Mouse (Mus musculus): Measurements from ENCODE around the gene Tnf. TPM values are rescaled to one million over a fixed set of nuclear protein-coding genes. Genes with fewer than 3 reads are reported as not detected.

The Tnf gene
- total RNA-seq, 1 experiment: 0.22 TPM

GRCm38 (mm10) chr17:35153077-35153476 lies 48.7 kb downstream of the Tnf start:
- 0 out of 4 replicates have a peak, but pooled peaks cover 0 to 4% of the 10 kb centered on the region in 2 experiments for H3K4me1 ChIP-seq (ENCODE audit: control insufficient read depth in 2 of 2, insufficient read depth in 2 of 2, low read length in 2 of 2, poor library complexity in 1 of 2)
- H3K4me3 ChIP-seq (ENCODE audit: insufficient read depth in 1 of 2, low read depth in 1 of 2, low read length in 2 of 2, poor library complexity in 1 of 2, severe bottlenecking in 1 of 2): no peak overlapping the region
- no peaks in the 10 kb centered on the region for H3K9me3 ChIP-seq (ENCODE audit: control insufficient read depth, insufficient read depth, low read depth, low read length)
- H3K36me3 ChIP-seq (ENCODE audit: control insufficient read depth, insufficient read depth, low read length, poor library complexity, severe bottlenecking): peaks cover 93% of the 10 kb centered on the region
- no peak for DNase-seq (ENCODE audit: low read depth, low spot score)
- in situ Hi-C loops (cut with MboI; ENCODE audit: low sequenced_read_pairs in 2 of 2, unreplicated experiment in 2 of 2): no loop called here
- H3K27ac ChIP-seq (ENCODE audit: insufficient read depth, low read depth, low read length, poor library complexity, severe bottlenecking): no peak overlapping the region
- no peak for TF ChIP-seq ZNF384 (IDR thresholded peaks at IDR 0.05; ENCODE audit: low read depth, low read length)
- no peak for TF ChIP-seq ZC3H11A (IDR thresholded peaks at IDR 0.05; ENCODE audit: borderline replicate concordance, low read depth, low read length)
- no peak for TF ChIP-seq HCFC1 (IDR thresholded peaks at IDR 0.05; ENCODE audit: borderline replicate concordance, insufficient read depth, low read length)
- TF ChIP-seq CHD2 (IDR thresholded peaks at IDR 0.05; ENCODE audit: low read depth, low read length): no peak
- TF ChIP-seq MAFK (IDR thresholded peaks at IDR 0.05; ENCODE audit: insufficient read depth, low read depth, low read length): no peak
- no peak overlapping the region for H3K9ac ChIP-seq (ENCODE audit: insufficient read depth, low read depth, low read length, poor library complexity, severe bottlenecking)

DNA sequence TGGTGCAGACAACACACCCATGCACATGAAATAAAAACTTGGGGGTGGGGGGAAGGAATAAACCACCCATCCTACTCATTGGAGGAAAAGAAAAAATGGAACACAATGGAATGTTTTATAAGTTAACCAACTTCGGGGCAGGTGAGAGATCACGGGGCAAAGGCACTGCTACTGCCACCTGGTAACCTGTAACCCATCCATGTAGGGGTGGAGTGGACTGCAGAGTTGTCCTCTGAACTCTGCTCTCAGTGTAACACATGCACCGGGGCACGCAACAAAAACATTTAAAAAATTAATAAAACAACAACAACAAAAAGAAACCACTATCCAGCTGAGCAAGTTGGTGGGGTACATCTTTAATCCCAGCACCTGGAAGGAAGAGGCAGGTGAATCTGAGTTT lies 49.7 kb downstream of the Tnf start:
- Histone ChIP-seq H3K27ac (ENCODE audit: insufficient read depth, low read depth, low read length, poor library complexity, severe bottlenecking) (no peak overlapping the region), H3K9me3 (ENCODE audit: control insufficient read depth, insufficient read depth, low read depth, low read length) (no peaks in the 10 kb centered on the region), H3K4me3 (ENCODE audit: insufficient read depth in 1 of 2, low read depth in 1 of 2, low read length in 2 of 2, poor library complexity in 1 of 2, severe bottlenecking in 1 of 2) (no peak overlapping the region), H3K4me1 (ENCODE audit: control insufficient read depth in 2 of 2, insufficient read depth in 2 of 2, low read length in 2 of 2, poor library complexity in 1 of 2) (0 out of 4 replicates have a peak, but pooled peaks cover 0 to 4% of the 10 kb centered on the region in 2 experiments), H3K9ac (ENCODE audit: insufficient read depth, low read depth, low read length, poor library complexity, severe bottlenecking) (no peak overlapping the region), H3K36me3 (ENCODE audit: control insufficient read depth, insufficient read depth, low read length, poor library complexity, severe bottlenecking) (peaks cover 87% of the 10 kb centered on the region)
- no peak for TF ChIP-seq ZNF384 (IDR thresholded peaks at IDR 0.05; ENCODE audit: low read depth, low read length)
- no peak for TF ChIP-seq MAFK (IDR thresholded peaks at IDR 0.05; ENCODE audit: insufficient read depth, low read depth, low read length)
- no peak for TF ChIP-seq CHD2 (IDR thresholded peaks at IDR 0.05; ENCODE audit: low read depth, low read length)
- no peak for TF ChIP-seq HCFC1 (IDR thresholded peaks at IDR 0.05; ENCODE audit: borderline replicate concordance, insufficient read depth, low read length)
- no peak for TF ChIP-seq ZC3H11A (IDR thresholded peaks at IDR 0.05; ENCODE audit: borderline replicate concordance, low read depth, low read length)
- DNase-seq (ENCODE audit: low read depth, low spot score): no peak
- in situ Hi-C loops (cut with MboI; ENCODE audit: low sequenced_read_pairs in 2 of 2, unreplicated experiment in 2 of 2): no loop called here

Other genes starting within 250 kb of the Tnf start
- gene Hspa1b, start 242.8 kb downstream of the Tnf start, total RNA-seq (2012; rRNA removed): 11.0 and 14.6 TPM in 2 replicates
- gene Gm20481, start 232.1 kb downstream of the Tnf start, total RNA-seq (2012; rRNA removed): 1.9 TPM in 1 of 2 replicates, not detected in the other
- 5.8 and 5.9 TPM in 2 replicates for gene Hspa1a, start 229.9 kb downstream of the Tnf start, total RNA-seq (2012; rRNA removed)
- gene Hspa1l, start 229.3 kb downstream of the Tnf start, total RNA-seq (2012; rRNA removed): 0.45 and 0.48 TPM in 2 replicates
- 52.1 and 64.4 TPM in 2 replicates for gene Lsm2, start 220.1 kb downstream of the Tnf start, total RNA-seq (2012; rRNA removed)
- gene Vars, start 201.0 kb downstream of the Tnf start, total RNA-seq (2012; rRNA removed): 303 and 453 TPM in 2 replicates
- gene Vwa7, start 185.4 kb downstream of the Tnf start, total RNA-seq (2012; rRNA removed): 0.21 and 0.31 TPM in 2 replicates
- 3.1 and 4.7 TPM in 2 replicates for gene Sapcd1, start 174.0 kb downstream of the Tnf start, total RNA-seq (2012; rRNA removed)
- gene Msh5, start 155.3 kb downstream of the Tnf start, total RNA-seq (2012; rRNA removed): 2.7 and 3.2 TPM in 2 replicates
- gene Clic1, start 152.0 kb downstream of the Tnf start, total RNA-seq (2012; rRNA removed): 113 and 133 TPM in 2 replicates
- 45.0 and 57.5 TPM in 2 replicates for gene Ddah2, start 143.0 kb downstream of the Tnf start, total RNA-seq (2012; rRNA removed)
- gene Ly6g6c, start 136.6 kb downstream of the Tnf start, total RNA-seq (2012; rRNA removed): not detected in 2 replicates
- gene Mpig6b, start 135.8 kb downstream of the Tnf start, total RNA-seq (2012; rRNA removed): 0.26 TPM in 1 of 2 replicates, not detected in the other
- 13.4 and 36.1 TPM in 2 replicates for gene Ly6g6e, start 125.1 kb downstream of the Tnf start, total RNA-seq (2012; rRNA removed)
- gene Ly6g6d, start 123.9 kb downstream of the Tnf start, total RNA-seq (2012; rRNA removed): 1.6 and 4.9 TPM in 2 replicates
- gene Ly6g6f, start 116.4 kb downstream of the Tnf start, total RNA-seq (2012; rRNA removed): not detected in 2 replicates
- gene Abhd16a, start 112.7 kb downstream of the Tnf start, total RNA-seq (2012; rRNA removed): 30.7 and 40.4 TPM in 2 replicates
- gene Ly6g5c, start 93.7 kb downstream of the Tnf start, total RNA-seq (2012; rRNA removed): 0.49 TPM in 1 of 2 replicates, not detected in the other
- 1.4 and 1.5 TPM in 2 replicates for gene Ly6g5b, start 86.6 kb downstream of the Tnf start, total RNA-seq (2012; rRNA removed)
- 21.9 and 31.1 TPM in 2 replicates for gene Gpank1, start 80.6 kb downstream of the Tnf start, total RNA-seq (2012; rRNA removed)
- 78.0 and 98.6 TPM in 2 replicates for gene Csnk2b, start 80.0 kb downstream of the Tnf start, total RNA-seq (2012; rRNA removed)
- gene D17H6S53E, start 75.6 kb downstream of the Tnf start, total RNA-seq (2012; rRNA removed): 11.2 and 11.7 TPM in 2 replicates
- 7.5 and 10.0 TPM in 2 replicates for gene Apom, start 70.0 kb downstream of the Tnf start, total RNA-seq (2012; rRNA removed)
- 208 and 245 TPM in 2 replicates for gene Bag6, start 66.8 kb downstream of the Tnf start, total RNA-seq (2012; rRNA removed)
- 147 and 161 TPM in 2 replicates for gene Prrc2a, start 37.1 kb downstream of the Tnf start, total RNA-seq (2012; rRNA removed)
- gene Aif1, start 25.9 kb downstream of the Tnf start, total RNA-seq (2012; rRNA removed): not detected in 2 replicates
- 2.6 and 2.7 TPM in 2 replicates for gene Lst1, start 13.6 kb downstream of the Tnf start, total RNA-seq (2012; rRNA removed)
- 10.1 and 19.6 TPM in 2 replicates for gene Ltb, start 7.6 kb downstream of the Tnf start, total RNA-seq (2012; rRNA removed)
- gene Lta, start 3.3 kb upstream of the Tnf start, total RNA-seq (2012; rRNA removed): 0.13 TPM in 1 of 2 replicates, not detected in the other
- not detected in 2 replicates for gene Gm16181, start 18.8 kb upstream of the Tnf start, total RNA-seq (2012; rRNA removed)
- 0.21 and 0.71 TPM in 2 replicates for gene Atp6v1g2, start 31.7 kb upstream of the Tnf start, total RNA-seq (2012; rRNA removed)
- gene Nfkbil1, start 33.8 kb upstream of the Tnf start, total RNA-seq (2012; rRNA removed): 6.1 and 6.6 TPM in 2 replicates
- 316 and 414 TPM in 2 replicates for gene Ddx39b, start 39.7 kb upstream of the Tnf start, total RNA-seq (2012; rRNA removed)
- gene H2-D1, start 60.7 kb upstream of the Tnf start, total RNA-seq (2012; rRNA removed): 30.1 and 44.9 TPM in 2 replicates
- 0.11 TPM in 1 of 2 replicates, not detected in the other for gene H2-Q1, start 118.4 kb upstream of the Tnf start, total RNA-seq (2012; rRNA removed)
- 0.67 and 1.4 TPM in 2 replicates for gene H2-Q2, start 140.2 kb upstream of the Tnf start, total RNA-seq (2012; rRNA removed)
- 9.1 and 19.9 TPM in 2 replicates for gene H2-Q4, start 177.6 kb upstream of the Tnf start, total RNA-seq (2012; rRNA removed)
- gene H2-Q6, start 222.8 kb upstream of the Tnf start, total RNA-seq (2012; rRNA removed): 0.94 and 2.3 TPM in 2 replicates
- 2.1 and 4.8 TPM in 2 replicates for gene H2-Q7, start 237.1 kb upstream of the Tnf start, total RNA-seq (2012; rRNA removed)